Mouse (Mus musculus) urinary bladder, postnatal 14 days (tissue): ENCODE measurements around the gene Mapk8.

Source experiments
- DNase-seq: peaks from one replicate; pipeline ENCODE4 v3.0.0; 2021; ENCODE audit warnings: low spot score

The Mapk8 gene

DNA sequence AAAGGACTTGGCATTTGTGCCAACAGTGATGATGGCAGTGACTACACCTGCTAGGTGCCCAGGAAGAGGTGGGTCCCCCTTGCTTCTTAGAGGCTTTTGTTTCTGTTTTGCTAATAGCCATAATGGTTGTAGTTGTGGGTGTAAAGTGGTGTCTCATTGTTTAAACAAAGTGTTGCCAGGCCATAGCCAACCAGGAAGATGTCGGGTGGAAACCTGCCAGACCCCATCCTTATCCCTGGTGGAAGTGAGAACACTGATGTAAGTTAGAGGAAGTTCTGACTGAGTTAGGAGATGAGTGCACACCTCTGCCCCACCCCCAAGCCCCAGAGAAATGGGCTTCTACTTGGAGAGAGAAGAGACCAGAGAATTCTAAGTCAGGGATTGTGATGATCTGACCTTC, 98.8 kb downstream of the Mapk8 start:
- DNase-seq = no peak

DNA sequence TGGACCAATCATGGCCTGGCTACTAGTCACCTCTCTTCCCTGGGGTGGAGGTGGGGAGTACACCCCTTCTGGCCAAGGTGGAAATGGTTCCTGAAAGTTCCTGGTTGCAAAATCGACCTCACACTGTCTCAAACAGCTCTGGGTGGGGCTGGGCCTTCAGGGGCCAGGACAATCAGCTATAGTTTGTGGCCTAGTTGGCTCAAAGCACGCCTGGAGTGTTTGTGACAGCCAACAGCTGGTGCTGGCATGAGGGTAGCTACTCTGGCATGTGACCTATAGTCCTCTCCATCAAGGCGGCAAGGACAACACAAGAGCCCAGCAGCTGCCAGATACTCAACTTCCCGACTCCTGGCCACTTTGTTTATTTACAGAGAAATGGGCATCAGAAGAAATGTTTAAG, 99.2 kb downstream of the Mapk8 start:
- DNase-seq = no peak

DNA sequence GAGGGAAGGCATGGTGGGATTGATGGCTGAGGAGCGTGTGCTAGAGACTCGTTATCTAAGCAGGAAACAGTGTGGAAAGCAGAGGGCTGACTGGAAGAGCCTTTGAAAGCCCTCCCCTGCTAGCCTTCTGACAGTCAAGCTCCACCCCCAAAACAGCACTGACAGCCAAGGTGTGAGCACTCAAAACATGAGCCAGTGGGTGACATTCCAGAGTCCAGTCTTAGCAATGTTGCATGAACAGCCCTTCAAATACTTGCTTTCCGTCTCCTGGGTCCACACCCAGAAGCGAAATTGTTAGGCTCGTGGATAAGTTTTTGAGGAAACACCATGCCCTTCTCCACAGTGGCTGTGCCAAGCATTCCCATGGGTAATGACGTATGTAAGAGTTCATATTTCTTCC, 100.4 kb downstream of the Mapk8 start:
- DNase-seq = no peak

- no peak for DNase-seq
These were observed 103.7 kb downstream of the Mapk8 start for GRCm38 (mm10) chr14:33343131-33343725.

DNA sequence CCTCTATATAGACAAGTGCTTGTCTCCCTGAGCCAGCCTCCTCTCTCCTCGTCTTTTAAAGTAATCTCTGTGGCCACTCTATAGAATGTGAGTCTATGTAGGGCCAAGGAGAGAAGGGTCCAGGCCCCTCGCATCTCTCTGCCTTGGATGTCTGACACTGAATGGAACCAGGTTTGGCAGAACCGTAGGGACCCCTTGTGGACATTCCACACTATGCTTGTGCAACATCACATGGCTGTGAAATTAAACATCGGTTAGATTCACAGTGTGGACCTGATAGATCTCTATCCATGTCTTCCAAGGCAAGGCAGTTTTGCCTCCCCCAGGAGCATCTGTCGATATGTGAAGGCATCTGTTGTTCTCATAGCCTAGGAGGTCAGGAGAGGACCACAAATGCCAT, 108.3 kb downstream of the Mapk8 start:
- DNase-seq = no peak

- peak; percentile 40 for DNase-seq
These were observed 111.2 kb downstream of the Mapk8 start for GRCm38 (mm10) chr14:33335733-33336132.

GRCm38 (mm10) chr14:33334402-33334801, 112.6 kb downstream of the Mapk8 start:
- no peak for DNase-seq

- DNase-seq = no peak
These were observed 113.1 kb downstream of the Mapk8 start for GRCm38 (mm10) chr14:33333833-33334232.

DNA sequence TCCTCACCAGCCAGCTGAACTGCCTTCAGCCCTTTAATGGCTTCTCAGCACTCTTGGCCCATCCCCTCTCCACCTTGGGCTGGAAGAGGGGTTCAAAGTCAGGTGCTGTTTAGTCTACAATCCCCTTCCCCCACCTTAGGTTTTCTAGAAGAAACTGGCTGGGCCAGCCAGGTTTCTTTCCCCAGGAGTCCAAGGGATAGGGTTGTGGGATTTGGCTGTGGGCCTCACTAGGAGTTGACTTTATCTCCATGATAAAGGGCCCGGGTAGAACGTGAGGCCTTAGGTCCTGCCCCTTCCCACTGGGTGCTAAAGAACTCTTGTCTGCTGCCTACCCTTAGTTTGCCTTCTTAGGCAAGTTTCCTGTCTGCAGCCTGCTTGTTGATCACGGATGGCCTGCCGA, 115.3 kb downstream of the Mapk8 start:
- no peak for DNase-seq

GRCm38 (mm10) chr14:33330986-33331385, 116.0 kb downstream of the Mapk8 start:
- no peak for DNase-seq

- no peak for DNase-seq
These were observed 117.6 kb downstream of the Mapk8 start for GRCm38 (mm10) chr14:33329297-33329805.

DNA sequence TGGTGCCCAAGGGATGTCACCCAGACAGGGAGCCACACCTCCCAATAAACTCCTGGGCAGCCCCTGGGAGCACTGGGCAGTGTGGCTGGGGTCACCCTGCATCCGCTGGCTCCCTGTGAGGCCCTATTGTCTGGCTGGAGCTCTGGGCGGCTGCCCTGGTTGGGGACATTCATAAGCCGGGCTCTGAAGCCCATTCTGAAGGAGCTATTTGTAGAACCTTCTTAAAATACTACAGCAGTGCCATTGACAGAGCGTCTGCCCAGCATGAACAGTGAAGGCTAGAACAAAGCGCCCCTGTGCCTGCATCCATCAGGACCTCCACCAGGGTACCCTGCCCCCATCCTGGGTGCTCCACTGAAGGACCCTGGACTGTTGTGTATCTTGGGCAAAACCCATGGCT, 118.6 kb downstream of the Mapk8 start:
- DNase-seq = no peak
